Mouse (Mus musculus) erythroid progenitor cell, adult 5-6 weeks (primary cell): ENCODE measurements around the gene Parpbp. TPM values are rescaled to one million over a fixed set of nuclear protein-coding genes. Genes with fewer than 3 reads are reported as not detected.

ENCODE experiments used
- ATAC-seq: replicated peaks from 2 replicates; pipeline ENCODE4 v1.8.0; 2016; ENCODE audit warnings: moderate number of reproducible peaks, mild to moderate bottlenecking, moderate TSS enrichment, inconsistent platforms; ENCODE audit not compliant: poor library complexity, low FRiP score, severe bottlenecking
- total RNA-seq, 2 experiments: library from RNA; stranded (forward) in 1 of 2; stranded (reverse) in 1 of 2; fragments of 150-400 nt in 1 of 2; fragments of 186-747, 209-891 nt in 1 of 2; gene quantifications; 2 replicates each; pipeline versions ENCODE4 v1.2.3 to v1.2.4; 2015 to 2017; ENCODE audit warnings: low replicate concordance in 2 of 2

The Parpbp gene
- total RNA-seq (2015; ENCODE audit: low replicate concordance) (60.9 and 76.3 TPM in 2 replicates), total RNA-seq (2017; ENCODE audit: low replicate concordance) (79.7 and 82.8 TPM in 2 replicates)

- peak; percentile 97 for ATAC-seq
Observed at GRCm38 (mm10) chr10:88146707-88147477, at the start of gene Parpbp, which contains the start of gene Nup37. Parpbp (minus strand) TSS chr10:88146941. Nup37 (plus strand) TSS chr10:88146992.

GRCm38 (mm10) chr10:88167438-88168077 lies 20.8 kb upstream of the Parpbp start:
- no peak for ATAC-seq

DNA sequence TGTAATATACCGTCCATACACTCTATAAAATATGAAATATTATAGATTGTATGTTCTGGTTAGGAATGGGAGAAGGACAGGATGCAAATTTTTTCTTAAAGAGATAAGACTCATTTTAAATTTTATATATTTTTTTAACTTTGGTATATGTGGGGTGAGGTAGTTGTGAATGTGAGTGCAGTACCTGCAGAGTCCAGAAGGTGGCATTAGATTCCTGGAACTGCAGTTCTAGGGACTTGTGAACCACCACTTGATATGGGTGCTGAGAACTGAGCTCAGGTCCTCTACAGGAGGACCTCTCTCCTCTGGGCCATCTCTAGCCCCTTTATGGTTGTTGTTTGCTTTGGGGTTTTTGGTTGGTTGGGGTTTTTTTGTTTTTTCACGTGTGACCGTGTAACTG lies 19.4 kb upstream of the Parpbp start:
- ATAC-seq: no peak

- ATAC-seq: no peak
Observed at GRCm38 (mm10) chr10:88162676-88163075, 15.9 kb upstream of the Parpbp start.

GRCm38 (mm10) chr10:88162096-88162495 lies 15.4 kb upstream of the Parpbp start:
- no peak for ATAC-seq

- no peak for ATAC-seq
Observed at GRCm38 (mm10) chr10:88151658-88152057, 4.9 kb upstream of the Parpbp start.

DNA sequence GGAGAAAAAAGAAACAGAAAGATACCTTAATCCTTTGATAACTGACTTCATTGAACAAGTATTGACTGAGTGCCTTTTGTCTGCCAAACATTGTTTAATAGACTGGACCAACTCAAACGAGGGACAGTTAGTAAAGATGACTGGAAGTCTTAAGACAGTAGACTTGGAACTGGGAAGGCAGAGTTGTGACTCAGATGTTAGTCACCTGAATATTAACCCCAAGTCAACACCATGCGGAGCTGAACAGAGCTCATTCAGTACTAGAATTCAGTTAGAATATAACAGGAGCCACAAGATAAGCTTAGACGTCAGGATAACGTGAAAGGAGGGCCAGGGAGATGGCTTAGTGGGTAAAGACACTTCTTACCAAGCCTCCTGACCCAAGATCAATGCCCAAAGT lies 3.6 kb upstream of the Parpbp start:
- no peak for ATAC-seq

- peak; percentile 66 for ATAC-seq
Observed at GRCm38 (mm10) chr10:88146187-88146586, 554 bp downstream of the Parpbp start.

DNA sequence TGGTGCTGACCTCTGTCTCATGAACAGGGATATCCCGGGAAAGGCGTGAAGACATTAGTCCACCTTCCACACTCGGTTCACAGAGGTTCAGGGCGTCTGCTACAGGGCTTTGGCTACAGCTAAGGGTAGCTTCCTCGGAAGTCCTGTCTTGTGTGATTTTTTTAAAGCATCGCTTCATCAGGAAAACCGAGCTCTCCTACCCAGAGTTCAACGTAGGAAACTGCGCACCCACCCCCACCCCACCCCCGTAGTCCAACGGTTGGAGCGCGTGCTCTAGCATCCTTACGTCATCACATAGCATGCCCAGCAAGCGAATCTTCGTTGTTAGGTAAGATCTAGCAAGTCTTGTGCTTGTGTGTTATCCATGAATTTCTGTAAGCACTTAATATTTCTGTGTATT lies 11.1 kb downstream of the Parpbp start:
- no peak for ATAC-seq

- ATAC-seq: no peak
Observed at GRCm38 (mm10) chr10:88119721-88120120, 27.0 kb downstream of the Parpbp start.

DNA sequence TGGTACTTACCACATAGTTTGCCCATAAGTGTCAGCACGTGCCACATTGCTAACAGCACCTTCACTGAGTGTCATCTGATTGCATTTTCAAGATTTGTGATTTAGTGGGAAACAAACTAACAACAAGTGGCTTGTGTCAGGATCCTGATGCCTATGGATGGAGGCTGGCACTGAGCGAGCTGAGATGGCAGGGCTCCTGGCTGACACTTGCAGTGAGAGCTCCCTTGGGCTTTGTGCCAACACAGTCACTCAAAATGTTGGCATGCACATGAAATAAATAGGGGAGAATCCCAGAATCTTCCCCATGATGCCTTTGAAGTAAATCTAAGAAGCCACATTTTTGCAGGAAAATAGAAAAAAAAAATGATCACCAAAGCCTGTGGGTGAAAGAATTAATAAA lies 33.5 kb downstream of the Parpbp start:
- no peak for ATAC-seq

DNA sequence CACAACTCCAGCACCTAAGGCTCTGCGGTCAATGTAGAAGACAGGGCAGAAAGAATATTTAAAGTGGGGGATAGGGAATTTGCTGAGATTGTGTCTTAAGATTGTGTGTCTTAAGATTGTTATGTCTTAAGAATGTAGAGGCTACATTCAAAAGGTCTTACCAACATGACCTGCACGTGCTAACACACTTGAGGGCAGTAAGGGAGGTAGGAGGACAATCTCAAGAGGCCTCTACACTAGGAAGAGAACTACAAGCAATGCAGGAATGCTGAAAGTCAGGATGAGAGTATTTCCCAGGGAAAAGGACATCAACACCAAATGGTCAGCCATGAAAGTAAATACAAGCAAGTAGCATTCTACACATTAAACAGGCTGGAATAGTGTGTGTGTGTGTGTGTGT lies 40.6 kb downstream of the Parpbp start:
- no peak for ATAC-seq

- no peak for ATAC-seq
Observed at GRCm38 (mm10) chr10:88090772-88091171, 56.0 kb downstream of the Parpbp start, which contains the start of gene Pmch. Pmch (plus strand) TSS chr10:88091072.

DNA sequence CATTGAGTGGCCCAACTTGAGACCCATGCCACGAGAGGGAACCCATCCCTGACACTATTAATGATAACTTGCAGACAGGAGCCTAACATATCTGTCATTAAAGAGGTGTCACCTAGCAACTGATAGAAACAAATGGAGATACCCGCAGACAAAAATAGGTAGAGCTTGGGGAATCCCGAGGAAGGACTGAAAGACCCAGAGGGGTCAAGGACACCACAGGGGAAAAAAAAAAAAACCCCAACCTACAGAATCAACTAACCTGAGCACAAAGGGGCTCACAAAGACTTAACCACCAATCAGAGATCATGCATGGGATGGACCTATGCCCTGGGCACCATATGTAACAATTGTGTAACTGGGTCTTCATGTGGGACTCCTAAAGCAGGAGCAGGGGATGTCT lies 79.4 kb downstream of the Parpbp start:
- no peak for ATAC-seq

GRCm38 (mm10) chr10:88064872-88065271 lies 81.9 kb downstream of the Parpbp start:
- ATAC-seq: no peak

- ATAC-seq: no peak
Observed at GRCm38 (mm10) chr10:88063436-88063835, 83.3 kb downstream of the Parpbp start.

DNA sequence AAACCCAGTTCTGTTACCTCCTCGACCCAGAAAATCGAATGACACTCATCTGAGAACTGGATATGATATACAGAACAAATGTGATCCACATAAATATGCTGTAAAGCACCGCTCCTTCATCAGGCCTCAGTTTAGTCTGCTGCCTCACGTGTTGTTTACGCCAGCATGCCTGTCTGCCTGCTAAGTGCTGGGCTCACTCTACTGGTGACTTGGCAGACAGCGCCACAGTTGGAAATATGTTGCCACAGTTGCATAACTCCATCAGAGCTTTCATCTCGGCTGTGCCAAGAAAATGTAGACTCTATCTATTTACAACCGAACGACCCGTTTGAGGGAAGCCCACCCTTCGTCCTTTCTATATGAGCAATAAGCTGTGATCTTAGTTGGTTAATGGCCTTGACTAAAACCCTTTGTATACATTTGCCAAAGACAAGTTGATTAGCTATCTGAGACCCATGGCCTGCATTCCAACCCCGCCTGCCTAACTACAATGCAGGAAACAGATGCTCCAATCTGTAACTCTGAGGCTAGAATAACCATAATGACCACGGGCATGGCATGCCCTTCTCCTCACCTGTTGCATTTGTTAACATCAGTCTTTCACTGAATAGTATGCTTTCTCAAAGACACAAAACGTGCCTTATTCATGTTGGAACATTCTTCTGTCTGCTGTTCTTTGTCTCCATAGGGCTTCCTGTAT lies 89.6 kb downstream of the Parpbp start:
- no peak for ATAC-seq

- ATAC-seq: no peak
Observed at GRCm38 (mm10) chr10:88054233-88054985, 92.3 kb downstream of the Parpbp start.

DNA sequence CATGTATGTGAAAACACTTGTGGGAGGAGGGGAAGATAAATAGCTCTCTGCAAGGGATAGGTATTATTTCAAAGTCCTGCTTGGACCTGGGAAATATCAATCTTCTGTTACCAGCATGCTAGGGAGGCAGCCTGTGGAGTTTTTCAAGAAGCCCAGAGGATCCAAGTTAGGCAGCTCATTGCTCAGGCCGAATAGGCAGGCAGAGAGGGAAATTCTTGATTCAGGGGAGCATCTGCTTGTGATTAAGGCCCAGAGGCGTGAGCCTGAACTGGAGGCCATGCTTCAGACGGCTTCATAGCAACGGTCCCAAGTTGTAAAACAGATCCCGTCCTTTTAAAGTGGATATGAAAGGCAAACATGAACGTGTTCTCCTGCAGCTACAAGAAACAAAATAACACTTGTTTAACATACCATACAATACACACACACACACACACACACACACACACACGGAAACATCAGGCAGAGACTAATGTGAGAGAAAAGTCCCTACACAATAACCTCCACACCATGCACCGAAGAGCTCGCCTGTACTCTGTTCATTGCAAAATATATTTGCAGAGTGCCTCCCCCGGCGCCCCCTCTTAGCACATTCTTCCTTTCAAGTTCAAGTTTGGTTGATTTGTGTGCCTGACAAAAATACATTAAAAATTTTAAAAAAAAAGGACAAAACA lies 100.5 kb downstream of the Parpbp start:
- no peak for ATAC-seq
